Mouse (Mus musculus): ENCODE results near the gene Pced1b.
"Not testable (repeated sequence)": the region's sequence is repeated elsewhere in the genome, so short reads cannot be mapped to it uniquely, and the experiment has no call there.

Gene Pced1b

GRCm38 (mm10) chr15:97342945-97343344 is 96.0 kb downstream of the Pced1b start:
- DNase-seq (ENCODE audit: low spot score), result no peak

GRCm38 (mm10) chr15:97343921-97344320 is 97.0 kb downstream of the Pced1b start:
- DNase-seq (ENCODE audit: low spot score), result no peak

DNA sequence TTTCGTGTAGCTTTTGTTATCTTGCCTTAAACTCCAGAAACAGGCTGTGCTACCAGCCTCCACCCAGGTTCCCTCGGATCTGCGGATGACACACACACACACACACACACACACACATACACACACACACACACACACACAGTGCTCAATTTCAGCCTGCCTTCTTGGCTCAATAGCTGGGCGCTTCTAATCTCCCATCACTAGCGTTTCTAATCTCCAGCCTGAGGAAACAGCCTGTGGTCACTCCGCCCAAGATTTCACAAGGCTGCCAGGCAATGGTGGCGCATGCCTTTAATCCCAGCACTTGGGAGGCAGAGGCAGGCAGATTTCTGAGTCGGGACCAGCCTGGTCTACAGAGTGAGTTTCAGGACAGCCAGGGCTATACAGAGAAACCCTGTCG is 98.2 kb downstream of the Pced1b start:
- DNase-seq (ENCODE audit: low spot score), result peak; percentile 41

GRCm38 (mm10) chr15:97345917-97346316 is 99.0 kb downstream of the Pced1b start:
- DNase-seq (ENCODE audit: low spot score), result peak; percentile 59

GRCm38 (mm10) chr15:97346413-97346812 is 99.5 kb downstream of the Pced1b start:
- DNase-seq (ENCODE audit: low spot score), result no peak

GRCm38 (mm10) chr15:97346897-97347296 is 100.0 kb downstream of the Pced1b start:
- no peak for DNase-seq (ENCODE audit: low spot score)

- no peak for DNase-seq (ENCODE audit: low spot score)
Measured at GRCm38 (mm10) chr15:97348566-97349315, 101.8 kb downstream of the Pced1b start.

DNA sequence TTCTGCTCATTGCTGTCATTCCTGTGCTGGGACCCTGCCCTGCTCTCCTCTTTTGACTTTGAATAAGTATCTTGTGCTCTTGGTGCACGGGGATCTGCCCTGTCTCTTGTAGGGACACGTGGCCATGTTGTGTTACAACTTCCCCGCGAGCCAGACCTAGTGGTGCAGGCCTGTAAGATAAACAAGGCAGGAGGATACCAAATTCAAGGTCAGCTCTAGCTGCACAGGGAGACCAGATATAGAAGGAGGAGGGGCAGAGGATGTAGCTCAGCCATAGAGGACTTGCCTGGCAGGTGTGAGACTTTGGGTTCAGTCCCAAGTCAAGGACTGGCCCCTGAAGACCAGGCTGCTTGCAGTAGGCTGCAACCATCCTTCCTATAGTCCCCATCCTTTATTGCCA is 103.6 kb downstream of the Pced1b start:
- DNase-seq (ENCODE audit: low spot score), result peak; percentile 50

GRCm38 (mm10) chr15:97351016-97351415 is 104.1 kb downstream of the Pced1b start:
- peak; percentile 49 for DNase-seq (ENCODE audit: low spot score)

GRCm38 (mm10) chr15:97351681-97352080 is 104.8 kb downstream of the Pced1b start:
- DNase-seq (ENCODE audit: low spot score), result no peak

DNA sequence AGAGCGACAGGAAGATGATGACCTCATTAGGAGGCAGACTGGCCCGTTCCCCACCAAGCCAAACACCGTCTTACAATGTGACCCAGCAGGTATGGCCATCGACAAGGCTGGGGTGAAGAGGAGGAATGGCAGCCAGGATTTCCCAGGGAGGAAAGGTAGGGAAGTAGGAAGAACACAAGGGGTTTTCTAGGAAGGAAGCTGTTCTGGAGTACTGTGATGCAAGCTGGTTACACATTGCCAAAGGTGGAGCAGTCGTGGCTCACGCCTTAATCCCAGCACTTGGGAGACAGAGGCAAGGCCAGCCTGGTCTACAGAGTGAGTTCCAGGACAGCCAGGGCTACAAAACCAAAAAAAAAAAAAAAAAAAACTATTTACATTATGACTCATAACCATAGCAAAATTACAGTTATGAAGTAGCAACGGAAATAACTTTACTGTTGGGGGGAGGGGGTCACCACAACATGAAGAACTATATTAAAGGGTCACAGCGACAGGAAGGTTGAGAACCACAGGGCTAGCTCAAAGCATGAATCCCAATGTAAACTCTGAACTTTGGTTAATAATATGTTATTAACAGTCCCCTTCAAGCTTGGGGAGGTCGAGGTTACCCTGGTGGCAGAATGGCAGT is 108.9 kb downstream of the Pced1b start:
- DNase-seq (ENCODE audit: low spot score), result no peak

DNA sequence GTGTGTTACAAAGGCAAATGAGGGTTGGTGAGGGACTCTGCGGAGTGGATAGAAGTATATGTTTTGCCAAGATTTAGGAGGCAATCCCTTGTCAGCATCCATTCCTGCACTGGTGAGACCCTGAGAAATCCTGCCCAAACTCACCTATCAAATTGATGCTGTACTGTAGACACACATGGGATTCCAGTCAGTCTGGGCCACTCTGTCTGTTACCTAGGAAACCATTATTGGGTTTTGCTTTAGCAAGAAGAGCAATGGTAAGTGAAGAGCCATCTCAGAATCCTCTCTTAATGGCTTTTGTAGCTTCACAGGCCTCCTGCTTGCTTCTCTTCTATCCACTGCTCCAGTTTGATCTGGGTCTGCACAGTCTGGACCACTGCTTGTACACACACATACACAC is 110.1 kb downstream of the Pced1b start:
- no peak for DNase-seq (ENCODE audit: low spot score)

- DNase-seq (ENCODE audit: low spot score), result no peak
Measured at GRCm38 (mm10) chr15:97360842-97361770, 114.2 kb downstream of the Pced1b start.

GRCm38 (mm10) chr15:97361771-97362171 is 114.9 kb downstream of the Pced1b start:
- no peak for DNase-seq (ENCODE audit: low spot score)

DNA sequence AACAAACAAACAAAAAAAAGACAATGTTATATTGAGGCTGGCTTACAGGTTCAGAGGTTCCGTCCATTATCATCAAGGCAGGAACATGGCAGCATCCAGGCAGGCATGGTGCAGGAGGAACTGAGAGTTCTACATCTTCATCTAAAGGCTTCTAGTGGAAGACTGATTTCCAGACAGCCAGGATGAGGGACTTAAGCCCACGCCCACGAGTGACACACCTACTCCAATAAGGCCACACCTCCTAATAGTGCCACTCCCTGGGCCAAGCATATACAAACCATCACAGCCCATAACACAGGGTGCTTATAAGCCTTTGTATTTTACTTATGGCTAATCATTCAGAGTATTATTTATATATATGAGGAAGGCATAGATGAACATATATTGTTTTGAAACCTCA is 117.4 kb downstream of the Pced1b start:
- not testable (repeated sequence) for DNase-seq (ENCODE audit: low spot score)

DNA sequence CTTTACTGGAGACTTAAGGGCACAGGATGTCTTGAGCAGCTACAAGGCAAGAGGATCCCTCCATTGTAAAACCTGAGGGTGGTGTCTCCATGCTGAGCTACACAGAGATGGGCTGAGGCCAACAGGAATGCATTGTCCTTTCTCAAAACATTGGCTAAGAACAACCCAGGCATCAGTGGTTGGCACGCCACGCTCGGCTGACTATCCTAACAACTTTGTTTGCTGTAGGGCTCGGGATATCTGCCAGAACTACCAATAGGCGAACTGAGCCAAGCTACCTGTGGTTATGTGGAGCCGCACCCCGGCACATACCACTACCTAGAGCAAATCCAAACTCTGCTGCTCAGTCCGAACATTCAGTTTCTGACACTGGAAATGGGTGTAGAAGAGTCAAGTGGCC is 118.1 kb downstream of the Pced1b start:
- DNase-seq (ENCODE audit: low spot score), result no peak

DNA sequence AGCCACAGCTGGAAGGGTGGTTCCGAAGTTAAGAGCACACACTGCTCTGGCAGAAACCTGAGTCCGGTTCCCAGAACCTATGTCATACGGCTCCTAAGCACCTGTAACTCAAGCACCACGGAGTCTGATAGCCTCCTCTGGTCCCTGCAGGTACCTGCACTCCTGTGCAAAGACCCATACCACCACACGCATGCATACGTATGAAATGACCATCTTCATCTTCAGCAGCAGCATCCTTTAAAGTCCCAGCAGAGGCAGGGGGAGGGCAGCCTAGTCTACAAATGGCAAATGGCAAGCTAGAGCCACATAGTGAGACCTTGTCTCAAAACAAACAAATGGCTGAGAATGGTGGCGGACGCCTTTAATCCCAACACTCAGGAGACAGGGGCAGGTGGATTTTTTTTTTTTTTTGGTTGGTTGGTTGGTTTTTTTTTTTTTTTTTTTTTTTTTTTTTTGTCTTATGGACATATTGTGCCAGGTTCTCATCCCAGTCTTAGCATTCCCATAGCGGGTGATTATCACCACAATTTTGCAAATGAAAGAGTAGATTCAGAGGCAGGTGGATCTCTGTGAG is 121.2 kb downstream of the Pced1b start:
- no peak for DNase-seq (ENCODE audit: low spot score)

- DNase-seq (ENCODE audit: low spot score), result no peak
Measured at GRCm38 (mm10) chr15:97368631-97369030, 121.7 kb downstream of the Pced1b start.

DNA sequence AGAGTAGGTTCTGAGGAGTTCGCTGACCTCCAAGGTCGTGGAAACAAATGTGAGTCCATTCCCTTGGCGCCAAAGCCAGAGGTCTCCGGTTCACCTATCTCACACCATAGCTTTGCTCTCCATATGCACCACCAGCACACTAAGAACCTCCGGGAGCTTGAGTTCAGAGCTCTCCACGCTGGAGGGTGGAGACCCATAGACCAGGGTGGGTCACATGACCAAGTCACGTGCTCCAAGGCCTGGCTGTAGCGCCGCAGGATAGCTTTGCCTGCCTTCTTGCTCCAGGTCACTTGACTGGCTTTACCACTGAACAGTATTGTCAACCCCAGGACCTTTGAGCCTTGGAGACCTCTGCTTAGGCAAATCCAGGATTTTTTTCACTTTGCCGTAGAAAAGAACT is 122.2 kb downstream of the Pced1b start:
- peak; percentile 63 for DNase-seq (ENCODE audit: low spot score)

- no peak for DNase-seq (ENCODE audit: low spot score)
Measured at GRCm38 (mm10) chr15:97370880-97371279, 124.0 kb downstream of the Pced1b start.

GRCm38 (mm10) chr15:97372043-97372442 is 125.1 kb downstream of the Pced1b start:
- DNase-seq (ENCODE audit: low spot score), result not testable (repeated sequence)

GRCm38 (mm10) chr15:97372611-97373131 is 125.8 kb downstream of the Pced1b start:
- DNase-seq (ENCODE audit: low spot score), result no peak

All from testis, postnatal 14 days (tissue).